Mouse (Mus musculus) intestine, embryonic 16.5 days (tissue): Measurements from ENCODE around the gene Shb. TPM values are rescaled to one million over a fixed set of nuclear protein-coding genes. Genes with fewer than 3 reads are reported as not detected.

Experiments
- ATAC-seq: fragments of 200-750 bp; cut with Nextera tagmentation; 2 replicates; pipeline ENCODE4 v1.8.0; 2017; ENCODE audit warnings: moderate TSS enrichment, moderate library complexity
- H3K27ac ChIP-seq: fragments of 300-500 bp; sonication (generic); 2 replicates; pipeline ENCODE4 v1.5.1; 2014; ENCODE audit warnings: mild to moderate bottlenecking, low read length
- H3K27me3 ChIP-seq: fragments of 300-500 bp; sonication (generic); replicated peaks from 2 replicates; pipeline ENCODE4 v1.6.1; 2014; ENCODE audit warnings: low read length, control low read depth, mixed read lengths; ENCODE audit not compliant: control insufficient read depth, insufficient read depth
- H3K36me3 ChIP-seq: fragments of 300-500 bp; sonication (generic); 2 replicates; pipeline ENCODE4 v1.6.1; 2014; ENCODE audit warnings: low read length, control low read depth; ENCODE audit not compliant: control insufficient read depth, insufficient read depth
- H3K4me1 ChIP-seq: fragments of 300-500 bp; sonication (generic); 2 replicates; pipeline ENCODE4 v1.6.1; 2014; ENCODE audit warnings: low read length, control low read depth, mixed read lengths; ENCODE audit not compliant: control insufficient read depth, insufficient read depth
- H3K4me2 ChIP-seq: fragments of 300-500 bp; sonication (generic); 2 replicates; pipeline ENCODE4 v1.6.1; 2014; ENCODE audit warnings: low read depth, low read length, control low read depth
- H3K4me3 ChIP-seq: fragments of 300-500 bp; sonication (generic); 2 replicates; pipeline ENCODE4 v1.5.1; 2014; ENCODE audit warnings: mild to moderate bottlenecking, low read length
- H3K9ac ChIP-seq: fragments of 300-500 bp; sonication (generic); 2 replicates; pipeline ENCODE4 v1.6.1; 2014; ENCODE audit warnings: low read depth, low read length
- H3K9me3 ChIP-seq: fragments of 300-500 bp; sonication (generic); 2 replicates; pipeline ENCODE4 v1.6.1; 2016; ENCODE audit warnings: low read length, control low read depth; ENCODE audit not compliant: control insufficient read depth
- WGBS: fragments of 180-500 bp; shearing (Covaris S2); extraction: QIAGEN DNeasy Blood & Tissue Kit; methylation state at CpG from one replicate; pipeline ENCODE4 v1.1.7; 2014; 5-methylcytosine and 5-hydroxymethylcytosine counted together
- polyA plus RNA-seq: library from polyadenylated mRNA; unstranded; fragments of >200 nt; fragmentation: Nextera tagmentation; extraction: Ambion mirVana; gene quantifications from 2 replicates; pipeline ENCODE4 v1.2.1, GENCODE M21; 2015

Shb gene
- polyA plus RNA-seq, 1 experiment from 2014 or later: 1.5 TPM

DNA sequence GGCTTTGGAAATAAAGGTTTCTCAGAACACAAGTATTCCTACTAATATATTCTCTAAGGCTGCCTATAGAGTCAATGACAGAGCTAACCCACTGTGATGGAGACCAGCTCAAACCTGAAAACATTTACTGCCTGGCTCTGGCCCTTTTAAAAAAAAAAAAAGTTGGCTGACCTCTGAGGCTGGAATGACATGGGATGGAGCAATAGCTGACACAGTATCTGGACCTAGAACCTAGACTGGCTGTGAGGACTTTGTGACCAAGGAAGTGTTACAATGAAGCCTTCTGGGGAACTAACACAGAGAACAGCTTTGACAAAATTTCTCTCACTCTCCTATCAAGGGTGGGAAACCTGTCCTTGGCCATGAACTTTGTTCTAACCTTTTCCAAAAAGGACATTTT is 9.3 kb downstream of the Shb start:
- Histone ChIP-seq H3K9ac (no peak overlapping the region), H3K4me2 (no peak overlapping the region), H3K36me3 (no peaks in the 10 kb centered on the region), H3K27me3 (no peaks in the 10 kb centered on the region), H3K4me3 (no peak overlapping the region), H3K9me3 (no peaks in the 10 kb centered on the region), H3K4me1 (peaks cover 36% of the 10 kb centered on the region), H3K27ac (no peak overlapping the region)
- ATAC-seq: no peak; the same call in 1 of the 2 replicates

DNA sequence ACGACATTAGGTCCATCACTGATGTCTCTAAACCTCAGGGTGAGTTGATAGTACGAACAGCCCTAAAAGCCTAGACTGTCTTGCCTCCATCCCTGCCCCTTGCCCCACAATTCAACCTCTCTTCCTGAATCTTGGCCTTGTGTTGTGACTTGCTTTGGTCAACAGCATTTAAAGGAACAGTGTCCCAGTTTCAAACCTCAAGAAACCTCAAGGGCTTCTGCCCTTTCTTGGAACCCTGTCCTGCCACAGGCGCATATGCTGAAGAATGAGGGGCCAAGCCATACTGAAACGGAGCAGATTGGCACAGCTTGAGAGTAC is 9.7 kb downstream of the Shb start:
- no peak overlapping the region for H3K9ac ChIP-seq

GRCm38 (mm10) chr4:45521705-45522582 is 10.3 kb downstream of the Shb start:
- Histone ChIP-seq H3K9me3 (no peaks in the 10 kb centered on the region), H3K4me3 (no peak overlapping the region), H3K36me3 (no peaks in the 10 kb centered on the region), H3K9ac (no peak overlapping the region), H3K4me2 (no peak overlapping the region), H3K27me3 (no peaks in the 10 kb centered on the region), H3K27ac (peak overlapping the region; percentile 36; the same call in 1 of the 2 replicates), H3K4me1 (peaks cover 34% of the 10 kb centered on the region)
- ATAC-seq: no peak
- 52% methylated on average over 9 of the region's 9 CpGs for WGBS

More for the DNA sequence above, 9.7 kb downstream of the Shb start:
- no peak overlapping the region for H3K4me2 ChIP-seq
- no peak for ATAC-seq
- peaks cover 34% of the 10 kb centered on the region for H3K4me1 ChIP-seq
- H3K9me3 ChIP-seq: no peaks in the 10 kb centered on the region
- 73% methylated on average over 4 of the region's 4 CpGs for WGBS
- no peaks in the 10 kb centered on the region for H3K27me3 ChIP-seq
- H3K27ac ChIP-seq: no peak overlapping the region; the same call in 1 of the 2 replicates
- no peak overlapping the region for H3K4me3 ChIP-seq
- H3K36me3 ChIP-seq: no peaks in the 10 kb centered on the region

DNA sequence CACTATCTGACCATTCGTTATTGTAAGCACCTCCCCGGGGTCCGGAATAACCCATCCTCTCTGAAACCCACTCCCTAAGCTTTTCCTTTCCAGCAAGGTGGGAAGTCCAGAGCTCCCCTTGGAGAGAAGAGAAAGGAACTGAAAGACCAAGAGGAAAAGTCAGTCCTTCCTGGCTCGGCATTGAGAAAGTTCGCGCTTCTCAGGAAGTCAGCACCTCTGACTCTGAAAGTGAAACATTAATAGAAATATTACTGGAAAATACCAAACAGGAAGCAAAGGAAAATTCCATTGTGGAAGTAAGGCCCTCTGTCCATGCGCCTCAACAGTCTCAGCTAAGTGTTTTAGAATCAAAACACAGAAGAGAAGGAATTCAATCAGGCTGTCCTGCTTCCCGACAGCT is 11.9 kb downstream of the Shb start:
- no peak for ATAC-seq
- Histone ChIP-seq H3K9ac (no peak overlapping the region), H3K4me2 (0 out of 2 replicates have a peak overlapping the region, but pooled peaks have one; percentile 4), H3K9me3 (no peaks in the 10 kb centered on the region), H3K27ac (peak overlapping the region; percentile 51), H3K4me3 (no peak overlapping the region), H3K36me3 (no peaks in the 10 kb centered on the region), H3K4me1 (peaks cover 34% of the 10 kb centered on the region), H3K27me3 (no peaks in the 10 kb centered on the region)
- WGBS: 44% methylated on average over 8 of the region's 8 CpGs

DNA sequence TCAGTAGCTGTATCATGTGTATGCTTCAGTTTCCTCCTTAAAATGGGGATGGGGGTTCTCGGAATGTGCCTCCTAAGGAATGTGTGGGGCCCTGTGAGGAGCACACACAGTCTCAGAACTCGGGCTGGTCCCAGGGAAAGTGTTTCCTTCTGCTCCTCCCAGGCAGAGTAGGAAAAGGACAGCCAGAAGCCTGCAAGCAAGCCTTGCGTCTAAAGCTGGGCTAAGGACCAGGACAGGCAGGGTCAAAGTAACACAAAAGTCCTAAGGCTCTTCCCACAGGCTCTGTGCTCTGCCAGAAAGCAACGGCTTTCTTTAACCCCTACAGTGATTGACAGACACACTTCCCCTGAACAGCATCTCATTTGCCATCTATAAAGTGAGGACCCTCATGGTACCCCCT is 14.9 kb downstream of the Shb start:
- Histone ChIP-seq H3K4me1 (peaks cover 52% of the 10 kb centered on the region), H3K9me3 (no peaks in the 10 kb centered on the region), H3K4me2 (no peak overlapping the region), H3K9ac (no peak overlapping the region), H3K27me3 (no peaks in the 10 kb centered on the region), H3K4me3 (no peak overlapping the region), H3K36me3 (no peaks in the 10 kb centered on the region), H3K27ac (no peak overlapping the region)
- WGBS: 33% methylated on average over 4 of the region's 4 CpGs
- ATAC-seq: no peak

DNA sequence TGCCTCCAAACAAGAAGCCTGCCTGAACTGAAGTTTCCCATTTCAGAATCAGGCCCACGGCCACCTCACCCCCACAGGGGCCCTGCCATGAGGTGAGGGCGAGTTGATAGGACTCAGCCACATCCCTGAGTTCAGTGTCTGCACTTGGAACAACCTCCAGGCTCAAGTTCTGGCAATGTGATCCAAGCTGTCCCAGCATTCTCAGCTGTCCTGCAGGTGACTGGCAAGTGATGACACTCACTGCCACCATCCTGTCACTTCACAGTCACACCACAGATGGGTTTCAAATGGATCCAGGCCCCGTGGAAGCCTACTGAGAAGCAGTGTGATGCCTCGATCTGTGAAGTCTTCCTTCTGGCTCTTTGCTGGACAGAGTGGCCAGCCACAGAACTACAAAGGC is 16.4 kb downstream of the Shb start:
- no peak overlapping the region for H3K4me3 ChIP-seq
- no peak overlapping the region for H3K27ac ChIP-seq
- no peaks in the 10 kb centered on the region for H3K9me3 ChIP-seq
- WGBS: 62% methylated on average over 4 of the region's 4 CpGs
- H3K4me2 ChIP-seq: no peak overlapping the region
- ATAC-seq: no peak
- no peaks in the 10 kb centered on the region for H3K27me3 ChIP-seq
- H3K4me1 ChIP-seq: peaks cover 37% of the 10 kb centered on the region
- no peak overlapping the region for H3K9ac ChIP-seq
- no peaks in the 10 kb centered on the region for H3K36me3 ChIP-seq

DNA sequence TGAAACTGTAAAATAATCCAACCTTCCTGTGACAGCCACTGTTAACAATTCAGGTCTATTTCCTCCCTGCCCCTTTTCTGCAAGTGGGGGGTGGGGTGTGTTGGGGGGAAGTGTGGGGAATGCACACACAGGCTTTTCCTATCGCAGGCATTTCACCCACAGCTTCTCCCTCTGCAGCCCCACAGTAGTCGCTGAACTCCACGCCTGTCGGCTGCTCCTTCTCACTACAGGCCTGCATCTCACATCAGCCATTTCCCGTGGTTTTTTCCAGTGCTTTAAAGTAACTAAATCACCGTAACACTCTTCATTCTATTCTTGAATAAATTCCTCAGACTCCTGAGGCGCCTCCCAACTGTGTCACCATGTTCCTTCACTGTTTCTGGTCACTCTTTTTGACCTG is 17.9 kb downstream of the Shb start:
- H3K4me2 ChIP-seq: no peak overlapping the region
- ATAC-seq: no peak
- 23% methylated on average over 7 of the region's 7 CpGs for WGBS
- peaks cover 40% of the 10 kb centered on the region for H3K4me1 ChIP-seq
- no peak overlapping the region for H3K4me3 ChIP-seq
- no peaks in the 10 kb centered on the region for H3K9me3 ChIP-seq
- H3K36me3 ChIP-seq: no peaks in the 10 kb centered on the region
- H3K27ac ChIP-seq: peak overlapping the region; percentile 75; the same call in 1 of the 2 replicates
- no peaks in the 10 kb centered on the region for H3K27me3 ChIP-seq
- H3K9ac ChIP-seq: no peak overlapping the region

- no peak overlapping the region for H3K4me3 ChIP-seq
- ATAC-seq: peak; percentile 93
Observed at GRCm38 (mm10) chr4:45513791-45514293, 18.4 kb downstream of the Shb start.

GRCm38 (mm10) chr4:45513340-45513739 is 18.9 kb downstream of the Shb start:
- no peaks in the 10 kb centered on the region for H3K27me3 ChIP-seq
- WGBS: 59% methylated on average over 2 of the region's 2 CpGs
- peak; percentile 43 for ATAC-seq
- H3K36me3 ChIP-seq: no peaks in the 10 kb centered on the region
- H3K4me1 ChIP-seq: peaks cover 51% of the 10 kb centered on the region
- peak overlapping the region; percentile 34; the same call in 1 of the 2 replicates for H3K4me2 ChIP-seq
- H3K9ac ChIP-seq: 0 out of 2 replicates have a peak overlapping the region, but pooled peaks have one; percentile 18
- peak overlapping the region; percentile 75 for H3K27ac ChIP-seq
- no peaks in the 10 kb centered on the region for H3K9me3 ChIP-seq
- no peak overlapping the region for H3K4me3 ChIP-seq

More at GRCm38 (mm10) chr4:45513791-45514293, 18.4 kb downstream of the Shb start:
- peaks cover 46% of the 10 kb centered on the region for H3K4me1 ChIP-seq
- H3K36me3 ChIP-seq: no peaks in the 10 kb centered on the region
- peak overlapping the region; percentile 34 for H3K4me2 ChIP-seq
- 0 out of 2 replicates have a peak overlapping the region, but pooled peaks have one; percentile 18 for H3K9ac ChIP-seq
- H3K27ac ChIP-seq: peak overlapping the region; percentile 75
- 2% methylated on average over 10 of the region's 10 CpGs for WGBS
- no peaks in the 10 kb centered on the region for H3K9me3 ChIP-seq
- H3K27me3 ChIP-seq: no peaks in the 10 kb centered on the region
